Mouse (Mus musculus) neutrophil, adult 65 days (primary cell): ENCODE data around the gene Gm11758. TPM values are rescaled to one million over a fixed set of nuclear protein-coding genes. Genes with fewer than 3 reads are reported as not detected.

Experiments used
- total RNA-seq: library from RNA; stranded (reverse); gene quantifications from 2 replicates; pipeline ENCODE4 v1.2.4, GENCODE M21; 2023

Gm11758 gene
- total RNA-seq: not detected in 2 replicates

DNA sequence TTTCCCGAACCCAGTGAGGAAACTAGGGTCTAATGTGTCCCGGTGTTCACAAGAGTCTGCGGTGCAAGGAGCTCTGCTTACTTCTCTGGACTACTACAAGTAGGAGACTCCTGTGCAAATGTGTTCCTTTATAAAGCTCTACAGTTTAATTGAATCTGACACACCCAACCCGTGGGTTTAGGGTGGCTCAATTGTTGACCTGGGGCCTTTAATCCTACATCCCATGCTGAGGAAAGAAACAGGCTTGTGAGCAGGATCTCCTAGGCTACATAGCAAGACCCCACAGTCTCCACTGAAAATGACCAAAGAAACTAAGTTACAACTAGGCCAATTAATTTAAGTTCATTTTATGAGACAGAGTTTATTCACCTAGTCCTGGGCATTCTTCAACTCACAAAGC, at the start of gene Gm11758:
Gene Gm11758 (minus strand): TSS at position 101 of the 400 bp plus-strand sequence.

DNA sequence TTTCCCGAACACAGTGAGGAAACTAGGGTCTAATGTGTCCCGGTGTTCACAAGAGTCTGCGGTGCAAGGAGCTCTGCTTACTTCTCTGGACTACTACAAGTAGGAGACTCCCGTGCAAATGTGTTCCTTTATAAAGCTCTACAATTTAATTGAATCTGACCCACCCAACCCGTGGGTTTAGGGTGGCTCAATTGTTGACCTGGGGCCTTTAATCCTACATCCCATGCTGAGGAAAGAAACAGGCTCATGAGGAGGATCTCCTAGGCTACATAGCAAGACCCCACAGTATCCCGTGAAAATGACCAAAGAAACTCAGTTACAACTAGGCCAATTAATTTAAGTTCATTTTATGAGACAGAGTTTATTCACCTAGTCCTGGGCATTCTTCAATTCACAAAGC, 44.6 kb upstream of the Gm11758 start, which contains the start of gene Gm11756:
Gene Gm11756 (minus strand): TSS at position 101 of the 400 bp plus-strand sequence.

DNA sequence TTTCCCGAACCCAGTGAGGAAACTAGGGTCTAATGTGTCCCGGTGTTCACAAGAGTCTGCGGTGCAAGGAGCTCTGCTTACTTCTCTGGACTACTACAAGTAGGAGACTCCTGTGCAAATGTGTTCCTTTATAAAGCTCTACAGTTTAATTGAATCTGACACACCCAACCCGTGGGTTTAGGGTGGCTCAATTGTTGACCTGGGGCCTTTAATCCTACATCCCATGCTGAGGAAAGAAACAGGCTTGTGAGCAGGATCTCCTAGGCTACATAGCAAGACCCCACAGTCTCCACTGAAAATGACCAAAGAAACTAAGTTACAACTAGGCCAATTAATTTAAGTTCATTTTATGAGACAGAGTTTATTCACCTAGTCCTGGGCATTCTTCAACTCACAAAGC, 29.8 kb upstream of the Gm11758 start, which contains the start of gene Gm13871:
Gene Gm13871 (minus strand): TSS at position 101 of the 400 bp plus-strand sequence.

DNA sequence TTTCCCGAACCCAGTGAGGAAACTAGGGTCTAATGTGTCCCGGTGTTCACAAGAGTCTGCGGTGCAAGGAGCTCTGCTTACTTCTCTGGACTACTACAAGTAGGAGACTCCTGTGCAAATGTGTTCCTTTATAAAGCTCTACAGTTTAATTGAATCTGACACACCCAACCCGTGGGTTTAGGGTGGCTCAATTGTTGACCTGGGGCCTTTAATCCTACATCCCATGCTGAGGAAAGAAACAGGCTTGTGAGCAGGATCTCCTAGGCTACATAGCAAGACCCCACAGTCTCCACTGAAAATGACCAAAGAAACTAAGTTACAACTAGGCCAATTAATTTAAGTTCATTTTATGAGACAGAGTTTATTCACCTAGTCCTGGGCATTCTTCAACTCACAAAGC, 14.9 kb upstream of the Gm11758 start, which contains the start of gene Gm11757:
Gene Gm11757 (minus strand): TSS at position 101 of the 400 bp plus-strand sequence.

Other genes starting within 250 kb of the Gm11758 start
- gene Gm11236, start 238.1 kb downstream of the Gm11758 start, total RNA-seq: not detected in 2 replicates
- not detected in 2 replicates for gene Gm11239, start 207.9 kb downstream of the Gm11758 start, total RNA-seq
- gene Gm428, start 192.8 kb downstream of the Gm11758 start, total RNA-seq: not detected in 2 replicates
- gene Rasef, start 85.3 kb downstream of the Gm11758 start, total RNA-seq: not detected in 2 replicates
- not detected in 2 replicates for gene Gm11757, start 14.8 kb upstream of the Gm11758 start, total RNA-seq
- not detected in 2 replicates for gene Gm13871, start 29.7 kb upstream of the Gm11758 start, total RNA-seq
- gene Gm11756, start 44.5 kb upstream of the Gm11758 start, total RNA-seq: not detected in 2 replicates
- not detected in 2 replicates for gene 2310002L09Rik, start 74.6 kb upstream of the Gm11758 start, total RNA-seq
- gene Frmd3, start 137.2 kb upstream of the Gm11758 start, total RNA-seq: not detected in 2 replicates